Mouse (Mus musculus) MEL (cell line): Measurements from ENCODE around the gene Megf6. TPM values are rescaled to one million over a fixed set of nuclear protein-coding genes. Genes with fewer than 3 reads are reported as not detected.

ENCODE experiments used
- DNase-seq: peaks from one replicate; pipeline ENCODE4 v3.0.0; 2011; ENCODE audit warnings: low read depth, low spot score
- H3K27ac ChIP-seq: 2 replicates; pipeline ENCODE4 v1.5.1; 2012; ENCODE audit warnings: low read depth, mild to moderate bottlenecking, control low read depth, low read length, moderate library complexity; ENCODE audit not compliant: control insufficient read depth
- H3K27me3 ChIP-seq, 2 experiments: fragments of 150-350 bp in 1 of 2; sonication (generic) in 1 of 2; 2 replicates each; pipeline ENCODE4 v1.6.1; 2012; ENCODE audit warnings: low read length in 2 of 2, mild to moderate bottlenecking in 2 of 2, improper control_type of control experiment in 1 of 2, moderate library complexity in 1 of 2; ENCODE audit not compliant: insufficient read depth in 2 of 2, control insufficient read depth in 1 of 2
- H3K36me3 ChIP-seq, 2 experiments: 2 replicates each; pipeline ENCODE4 v1.6.1; 2012 to 2014; ENCODE audit warnings: low read length in 2 of 2, improper control_type of control experiment in 1 of 2, inconsistent platforms in 1 of 2, mild to moderate bottlenecking in 1 of 2; ENCODE audit not compliant: insufficient read depth in 2 of 2, control insufficient read depth in 1 of 2
- H3K4me1 ChIP-seq, 2 experiments: fragments of 150-350 bp in 1 of 2; sonication (generic) in 1 of 2; 2 replicates each; pipeline ENCODE4 v1.6.1; 2012; ENCODE audit warnings: low read length in 2 of 2, improper control_type of control experiment in 1 of 2, mild to moderate bottlenecking in 1 of 2; ENCODE audit not compliant: insufficient read depth in 2 of 2, control insufficient read depth in 1 of 2
- H3K4me3 ChIP-seq, 2 experiments: fragments of 150-350 bp in 1 of 2; sonication (generic) in 1 of 2; 2 replicates each; pipeline ENCODE4 v1.5.1; 2012; ENCODE audit warnings: low read depth in 2 of 2, low read length in 2 of 2, mild to moderate bottlenecking in 2 of 2, moderate library complexity in 2 of 2, control low read depth in 1 of 2, improper control_type of control experiment in 1 of 2; ENCODE audit not compliant: control insufficient read depth in 1 of 2, insufficient read depth in 1 of 2
- H3K79me2 ChIP-seq: 2 replicates; pipeline ENCODE4 v1.6.1; 2012; ENCODE audit warnings: mild to moderate bottlenecking, low read length, moderate library complexity; ENCODE audit not compliant: control insufficient read depth, poor library complexity, insufficient read depth
- H3K9ac ChIP-seq: 2 replicates; pipeline ENCODE4 v1.6.1; 2012; ENCODE audit warnings: low read depth, mild to moderate bottlenecking, control low read depth, low read length, moderate library complexity; ENCODE audit not compliant: control insufficient read depth, poor library complexity, severe bottlenecking
- H3K9me3 ChIP-seq: fragments of 150-350 bp; sonication (generic); replicated peaks from 2 replicates; pipeline ENCODE4 v1.6.1; 2012; ENCODE audit warnings: mild to moderate bottlenecking, low read length, improper control_type of control experiment, moderate library complexity; ENCODE audit not compliant: insufficient read depth
- EP300 ChIP-seq, 2 experiments: IDR thresholded peaks; 2 replicates each; pipeline ENCODE4 v1.6.1; 2011; ENCODE audit warnings: improper control_type of control experiment in 2 of 2, low read length in 2 of 2, low read depth in 1 of 2, mild to moderate bottlenecking in 1 of 2
- ETS1 ChIP-seq: IDR thresholded peaks from 2 replicates; pipeline ENCODE4 v1.6.1; 2012; ENCODE audit warnings: low read depth, mild to moderate bottlenecking, inconsistent platforms, low read length, improper control_type of control experiment, moderate library complexity
- GATA1 ChIP-seq: IDR thresholded peaks from 2 replicates; pipeline ENCODE4 v1.6.1; 2011; ENCODE audit warnings: low read depth, low read length, improper control_type of control experiment
- HCFC1 ChIP-seq: IDR thresholded peaks from 2 replicates; pipeline ENCODE4 v1.6.1; 2012; ENCODE audit warnings: low read depth, mild to moderate bottlenecking, inconsistent platforms, low read length, improper control_type of control experiment, moderate library complexity
- KAT2A ChIP-seq: conservative IDR thresholded peaks from 2 replicates; pipeline ENCODE4 v1.6.1; 2012; ENCODE audit warnings: low read depth, low read length, improper control_type of control experiment, inconsistent platforms
- MAFK ChIP-seq: IDR thresholded peaks from 2 replicates; pipeline ENCODE4 v1.6.1; 2011; ENCODE audit warnings: low read depth, mild to moderate bottlenecking, low read length, improper control_type of control experiment, borderline replicate concordance
- MAX ChIP-seq: IDR thresholded peaks from 2 replicates; pipeline ENCODE4 v1.6.1; 2011; ENCODE audit warnings: low read length, improper control_type of control experiment
- MAZ ChIP-seq: IDR thresholded peaks from 2 replicates; pipeline ENCODE4 v1.6.1; 2012; ENCODE audit warnings: low read depth, mild to moderate bottlenecking, inconsistent platforms, low read length, improper control_type of control experiment
- MEF2A ChIP-seq: IDR thresholded peaks from 2 replicates; pipeline ENCODE4 v1.6.1; 2014; ENCODE audit warnings: low read depth, mild to moderate bottlenecking, inconsistent platforms, low read length, improper control_type of control experiment; ENCODE audit not compliant: poor library complexity, insufficient replicate concordance, severe bottlenecking; ENCODE audit errors: extremely low read depth
- MXI1 ChIP-seq: IDR thresholded peaks from 2 replicates; pipeline ENCODE4 v1.6.1; 2011; ENCODE audit warnings: mild to moderate bottlenecking, low read depth, low read length, improper control_type of control experiment
- POLR2A ChIP-seq, 2 experiments: IDR thresholded peaks; 2 replicates each; pipeline ENCODE4 v1.6.1; 2011 to 2012; ENCODE audit warnings: low read length in 2 of 2, mild to moderate bottlenecking in 2 of 2, control low read depth in 1 of 2, improper control_type of control experiment in 1 of 2, low read depth in 1 of 2, moderate library complexity in 1 of 2; ENCODE audit not compliant: control insufficient read depth in 1 of 2, insufficient read depth in 1 of 2, poor library complexity in 1 of 2
- RAD21 ChIP-seq: IDR thresholded peaks from 2 replicates; pipeline ENCODE4 v1.6.1; 2011; ENCODE audit warnings: mild to moderate bottlenecking, low read depth, low read length, improper control_type of control experiment
- SIN3A ChIP-seq: IDR thresholded peaks from 2 replicates; pipeline ENCODE4 v1.6.1; 2012; ENCODE audit warnings: low read length, improper control_type of control experiment, inconsistent platforms
- SMC3 ChIP-seq: IDR thresholded peaks from 2 replicates; pipeline ENCODE4 v1.6.1; 2011; ENCODE audit warnings: low read depth, low read length, improper control_type of control experiment
- TCF12 ChIP-seq: IDR thresholded peaks from 2 replicates; pipeline ENCODE4 v1.6.1; 2014; ENCODE audit warnings: low read depth, mild to moderate bottlenecking, inconsistent platforms, low read length, improper control_type of control experiment, moderate library complexity
- ZMIZ1 ChIP-seq: IDR thresholded peaks from 2 replicates; pipeline ENCODE4 v1.6.1; 2012; ENCODE audit warnings: low read depth, mild to moderate bottlenecking, inconsistent platforms, low read length, improper control_type of control experiment, moderate library complexity
- ZNF384 ChIP-seq: IDR thresholded peaks from 2 replicates; pipeline ENCODE4 v1.6.1; 2012; ENCODE audit warnings: low read depth, mild to moderate bottlenecking, inconsistent platforms, low read length, improper control_type of control experiment
- polyA plus RNA-seq, 2 experiments: library from polyadenylated mRNA; stranded (reverse) in 1 of 2; unstranded in 1 of 2; fragments of >175 nt in 1 of 2; fragments of >200 nt in 1 of 2; gene quantifications; 2 replicates each; pipeline versions ENCODE4 v1.2.1 to v1.2.4; 2012; ENCODE audit warnings: low replicate concordance in 2 of 2, low read depth in 1 of 2; ENCODE audit not compliant: insufficient read length in 2 of 2, insufficient read depth in 1 of 2, missing spikeins in 1 of 2
- total RNA-seq: library from RNA; depleted of rRNA; stranded (reverse); fragments of 300-350 nt; gene quantifications from 2 replicates; pipeline ENCODE4 v1.2.3, GENCODE M21; 2012

The Megf6 gene
- total and polyA plus RNA-seq, 3 experiments, result 0.07 to 0.12 TPM; not detected in 1

GRCm38 (mm10) chr4:154293735-154294201, 123.2 kb downstream of the Megf6 start:
- Histone ChIP-seq H3K27ac (no peak overlapping the region), H3K79me2 (no peaks in the 10 kb centered on the region), H3K27me3 (no peaks in the 10 kb centered on the region), H3K9ac (no peak overlapping the region), H3K4me3 (no peak overlapping the region), H3K4me1 (no peaks in the 10 kb centered on the region), H3K9me3 (no peaks in the 10 kb centered on the region; the same call in 1 of the 2 replicates), H3K36me3 (no peaks in the 10 kb centered on the region)
- no peak for DNase-seq
- TF ChIP-seq POLR2A (IDR thresholded peaks at IDR 0.05; ENCODE audit: control insufficient read depth in 1 of 2, insufficient read depth in 1 of 2, low read depth in 1 of 2, low read length in 2 of 2, poor library complexity in 1 of 2) (no peak), RAD21 (no peak), MEF2A (no peak), MAX (no peak), MAZ (no peak), ZNF384 (no peak), SMC3 (no peak), TCF12 (no peak), GATA1 (no peak), ZMIZ1 (no peak), ETS1 (no peak), EP300 (IDR thresholded peaks at IDR 0.05; ENCODE audit: low read depth in 1 of 2, low read length in 2 of 2) (no peak)

- Histone ChIP-seq H3K4me3 (no peak overlapping the region), H3K27ac (no peak overlapping the region), H3K79me2 (no peaks in the 10 kb centered on the region), H3K27me3 (no peaks in the 10 kb centered on the region), H3K4me1 (no peaks in the 10 kb centered on the region), H3K9ac (no peak overlapping the region), H3K36me3 (no peaks in the 10 kb centered on the region), H3K9me3 (no peaks in the 10 kb centered on the region; the same call in 1 of the 2 replicates)
- DNase-seq, result no peak
- TF ChIP-seq MAFK (no peak), TCF12 (no peak), KAT2A (no peak), HCFC1 (no peak), MAX (no peak), EP300 (IDR thresholded peaks at IDR 0.05; ENCODE audit: low read depth in 1 of 2, low read length in 2 of 2) (no peak), MXI1 (no peak), SIN3A (no peak), ZNF384 (no peak), ETS1 (no peak)
- TF ChIP-seq, all 39 proteins: peak for 0
Observed at GRCm38 (mm10) chr4:154294262-154294731, 123.8 kb downstream of the Megf6 start.
